Mouse (Mus musculus) liver, embryonic 13.5 days (tissue): ENCODE results near the gene Zfp346. TPM values are rescaled to one million over a fixed set of nuclear protein-coding genes. Genes with fewer than 3 reads are reported as not detected.
A peak's percentile ranks its signal among the peaks of the same experiment; 100 is the strongest.

Source experiments
- ATAC-seq: fragments of 200-750 bp; cut with Nextera tagmentation; 2 replicates; pipeline ENCODE4 v1.8.0; 2017; ENCODE audit warnings: low read depth, mild to moderate bottlenecking, moderate number of reproducible peaks, moderate library complexity
- DNase-seq: peaks from one replicate; pipeline ENCODE4 v3.0.0; 2022
- H3K27ac ChIP-seq: fragments of 300-500 bp; sonication (generic); 2 replicates; pipeline ENCODE4 v1.5.1; 2015; ENCODE audit warnings: moderate library complexity, mild to moderate bottlenecking, inconsistent platforms
- H3K27me3 ChIP-seq: fragments of 300-500 bp; sonication (generic); 2 replicates; pipeline ENCODE4 v1.6.1; 2015; ENCODE audit warnings: mild to moderate bottlenecking, inconsistent platforms
- H3K36me3 ChIP-seq: fragments of 300-500 bp; sonication (generic); 2 replicates; pipeline ENCODE4 v1.6.1; 2015; ENCODE audit warnings: mild to moderate bottlenecking, inconsistent platforms
- H3K4me1 ChIP-seq: fragments of 300-500 bp; sonication (generic); replicated peaks from 2 replicates; pipeline ENCODE4 v1.6.1; 2015; ENCODE audit warnings: inconsistent platforms
- H3K4me2 ChIP-seq: fragments of 300-500 bp; sonication (generic); 2 replicates; pipeline ENCODE4 v1.6.1; 2015; ENCODE audit warnings: inconsistent platforms, mild to moderate bottlenecking, moderate library complexity
- H3K4me3 ChIP-seq: fragments of 300-500 bp; sonication (generic); replicated peaks from 2 replicates; pipeline ENCODE4 v1.5.1; 2015; ENCODE audit warnings: mild to moderate bottlenecking, inconsistent platforms
- H3K9ac ChIP-seq: fragments of 300-500 bp; sonication (generic); 2 replicates; pipeline ENCODE4 v1.6.1; 2015; ENCODE audit warnings: mild to moderate bottlenecking, inconsistent platforms
- H3K9me3 ChIP-seq: fragments of 300-500 bp; sonication (generic); replicated peaks from 2 replicates; pipeline ENCODE4 v1.6.1; 2016; ENCODE audit warnings: inconsistent platforms
- WGBS: fragments of 180-500 bp; shearing (Covaris S2); methylation state at CpG from one replicate; pipeline ENCODE4 v1.1.7; 2015; ENCODE audit not compliant: insufficient replicate concordance; 5-methylcytosine and 5-hydroxymethylcytosine counted together
- polyA plus RNA-seq: library from polyadenylated mRNA; unstranded; fragments of >200 nt; fragmentation: Nextera tagmentation; extraction: Ambion mirVana; gene quantifications from 2 replicates; pipeline ENCODE4 v1.2.1, GENCODE M21; 2015

The Zfp346 gene
- polyA plus RNA-seq, 1 experiment from 2014 or later = 7.5 TPM

- 52% methylated on average over 6 of the region's 6 CpGs for WGBS
- no peaks in the 10 kb centered on the region for H3K9me3 ChIP-seq
These were observed 71.2 kb downstream of the Zfp346 start for GRCm38 (mm10) chr13:55176265-55176664.

GRCm38 (mm10) chr13:55177903-55178496, 72.9 kb downstream of the Zfp346 start:
- 58% methylated on average over 4 of the region's 4 CpGs for WGBS
- Histone ChIP-seq H3K27ac (no peak overlapping the region), H3K9me3 (no peaks in the 10 kb centered on the region), H3K27me3 (no peaks in the 10 kb centered on the region), H3K4me1 (peaks cover 19% of the 10 kb centered on the region), H3K36me3 (no peaks in the 10 kb centered on the region), H3K4me3 (no peak overlapping the region), H3K4me2 (no peak overlapping the region), H3K9ac (no peak overlapping the region)
- no peak for DNase-seq
- no peak for ATAC-seq

More at GRCm38 (mm10) chr13:55176265-55176664, 71.2 kb downstream of the Zfp346 start:
- H3K4me2 ChIP-seq = no peak overlapping the region
- no peak overlapping the region for H3K9ac ChIP-seq
- no peak overlapping the region for H3K4me3 ChIP-seq
- no peak overlapping the region for H3K27ac ChIP-seq
- H3K4me1 ChIP-seq = peaks cover 17% of the 10 kb centered on the region
- H3K27me3 ChIP-seq = peaks cover 4% of the 10 kb centered on the region; the same call in 1 of the 2 replicates
- DNase-seq = no peak
- no peak for ATAC-seq
- H3K36me3 ChIP-seq = no peaks in the 10 kb centered on the region

GRCm38 (mm10) chr13:55178556-55178955, 73.4 kb downstream of the Zfp346 start:
- DNase-seq = peak; percentile 51
- Histone ChIP-seq H3K9ac (no peak overlapping the region), H3K36me3 (no peaks in the 10 kb centered on the region), H3K27me3 (no peaks in the 10 kb centered on the region), H3K4me1 (peaks cover 24% of the 10 kb centered on the region), H3K27ac (no peak overlapping the region), H3K4me2 (no peak overlapping the region), H3K4me3 (no peak overlapping the region), H3K9me3 (no peaks in the 10 kb centered on the region)
- no peak for ATAC-seq
- WGBS = 39% methylated on average over 2 of the region's 2 CpGs

- ATAC-seq = no peak
- no peak overlapping the region for H3K9ac ChIP-seq
- WGBS = 80% methylated on average over 3 of the region's 3 CpGs
These were observed 74.5 kb downstream of the Zfp346 start for GRCm38 (mm10) chr13:55179591-55179990.

GRCm38 (mm10) chr13:55181786-55182172, 76.7 kb downstream of the Zfp346 start:
- no peak for DNase-seq
- Histone ChIP-seq H3K4me1 (peaks cover 28% of the 10 kb centered on the region), H3K27ac (peak overlapping the region; percentile 84), H3K9me3 (no peaks in the 10 kb centered on the region), H3K9ac (peak overlapping the region; percentile 70), H3K4me3 (peak overlapping the region; percentile 53), H3K27me3 (no peaks in the 10 kb centered on the region), H3K4me2 (peak overlapping the region; percentile 68), H3K36me3 (no peaks in the 10 kb centered on the region)
- 39% methylated on average over 2 of the region's 2 CpGs for WGBS
- ATAC-seq = no peak

More at GRCm38 (mm10) chr13:55179591-55179990, 74.5 kb downstream of the Zfp346 start:
- Histone ChIP-seq H3K36me3 (no peaks in the 10 kb centered on the region), H3K27me3 (no peaks in the 10 kb centered on the region), H3K27ac (no peak overlapping the region), H3K4me2 (no peak overlapping the region), H3K4me3 (no peak overlapping the region), H3K4me1 (peaks cover 28% of the 10 kb centered on the region), H3K9me3 (no peaks in the 10 kb centered on the region)
- no peak for DNase-seq

- Histone ChIP-seq H3K4me2 (peak overlapping the region; percentile 68), H3K9me3 (no peaks in the 10 kb centered on the region), H3K4me1 (peaks cover 28% of the 10 kb centered on the region), H3K9ac (peak overlapping the region; percentile 70), H3K4me3 (peak overlapping the region; percentile 53), H3K27ac (peak overlapping the region; percentile 84), H3K36me3 (no peaks in the 10 kb centered on the region), H3K27me3 (no peaks in the 10 kb centered on the region)
- DNase-seq (peak; percentile 59), ATAC-seq (peak; percentile 89)
- 9% methylated on average over 23 of the region's 23 CpGs for WGBS
These were observed 77.2 kb downstream of the Zfp346 start for GRCm38 (mm10) chr13:55182173-55182894.

- ATAC-seq = 0 out of 2 replicates have a peak, but pooled peaks have one; percentile 6
- Histone ChIP-seq H3K9ac (no peak overlapping the region), H3K4me2 (no peak overlapping the region), H3K36me3 (no peaks in the 10 kb centered on the region), H3K27me3 (no peaks in the 10 kb centered on the region), H3K9me3 (no peaks in the 10 kb centered on the region), H3K4me1 (peaks cover 28% of the 10 kb centered on the region), H3K4me3 (no peak overlapping the region), H3K27ac (no peak overlapping the region)
- no peak for DNase-seq
- WGBS = 66% methylated on average over 6 of the region's 6 CpGs
These were observed 78.3 kb downstream of the Zfp346 start for GRCm38 (mm10) chr13:55183382-55183781.

Other genes with a start within 250 kb of the Zfp346 start
- 0.52 and 0.55 TPM in 2 replicates for gene Unc5a, start 155.9 kb upstream of the Zfp346 start, polyA plus RNA-seq
- gene Hk3, start 83.9 kb upstream of the Zfp346 start, polyA plus RNA-seq = 3.4 and 3.7 TPM in 2 replicates
- gene Uimc1, start 5.0 kb upstream of the Zfp346 start, polyA plus RNA-seq = 16.2 and 18.6 TPM in 2 replicates
- not detected in 2 replicates for gene Gm17617, start 28.2 kb downstream of the Zfp346 start, polyA plus RNA-seq
- 4.2 and 5.4 TPM in 2 replicates for gene Fgfr4, start 47.3 kb downstream of the Zfp346 start, polyA plus RNA-seq
- gene Nsd1, start 104.5 kb downstream of the Zfp346 start, polyA plus RNA-seq = 15.5 and 19.8 TPM in 2 replicates
- gene Prelid1, start 215.2 kb downstream of the Zfp346 start, polyA plus RNA-seq = 234 and 240 TPM in 2 replicates
- gene Rab24, start 216.6 kb downstream of the Zfp346 start, polyA plus RNA-seq = 38.0 and 45.0 TPM in 2 replicates
- gene Mxd3, start 224.5 kb downstream of the Zfp346 start, polyA plus RNA-seq = 22.0 and 23.0 TPM in 2 replicates